Comparison of ENCODE assay signal across 24 mouse cellular contexts in the genomic region with DNA sequence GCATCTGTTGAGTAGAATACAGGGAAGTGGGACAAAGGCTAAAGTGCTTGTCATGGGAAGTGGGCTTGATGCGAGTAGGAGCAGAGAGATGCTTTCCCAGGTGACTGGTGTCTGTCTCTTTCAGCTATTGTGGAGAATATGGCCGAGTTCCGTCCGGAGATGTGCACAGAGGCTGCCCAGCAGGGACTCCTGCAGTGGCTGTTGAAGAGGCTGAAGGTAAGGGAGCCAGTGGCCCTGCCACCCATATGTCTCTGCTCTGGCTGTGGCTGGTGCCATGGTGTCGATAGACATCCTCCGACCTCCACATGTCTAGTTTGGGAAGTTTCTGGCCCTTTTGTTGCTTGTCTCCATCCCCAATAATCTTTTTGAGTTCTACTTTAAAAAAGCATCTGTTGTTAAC.
"Had no signal": no experiment of that assay in that cellular context is flagged by ENCODE, and none has a peak within 500 bp of the region (broad histone marks: within the 10 kb centered on the region; RNA-seq: fewer than 3 reads in every experiment).

No protein-coding gene starts in this region.

- H3K27me3 ChIP-seq: limb, embryonic 13.5 days; liver, embryonic 12.5 days; liver, embryonic 15.5 days; lung, embryonic 15.5 days; midbrain, embryonic 15.5 days; neural tube, embryonic 13.5 days; stomach, embryonic 15.5 days had no signal

- H3K4me2 ChIP-seq: limb, embryonic 13.5 days; liver, embryonic 12.5 days; liver, embryonic 15.5 days; lung, embryonic 15.5 days; midbrain, embryonic 11.5 days; midbrain, embryonic 15.5 days; neural tube, embryonic 13.5 days; stomach, embryonic 15.5 days had no signal

- H3K9ac ChIP-seq: limb, embryonic 13.5 days; liver, embryonic 12.5 days; liver, embryonic 15.5 days; lung, embryonic 15.5 days; midbrain, embryonic 15.5 days; neural tube, embryonic 13.5 days; stomach, embryonic 15.5 days had no signal

- H3K27ac ChIP-seq: kidney, postnatal 0 days; limb, embryonic 10.5 days; limb, embryonic 13.5 days; liver, embryonic 12.5 days; liver, embryonic 15.5 days; lung, embryonic 15.5 days; midbrain, embryonic 15.5 days; neural tube, embryonic 13.5 days; stomach, embryonic 15.5 days had no signal

- H3K4me1 ChIP-seq: lung, embryonic 15.5 days; stomach, embryonic 15.5 days had no signal

- H3K9me3 ChIP-seq: limb, embryonic 10.5 days; limb, embryonic 13.5 days; liver, embryonic 12.5 days; liver, embryonic 15.5 days; lung, embryonic 15.5 days; midbrain, embryonic 15.5 days; neural tube, embryonic 13.5 days; stomach, embryonic 15.5 days had no signal

- H3K36me3 ChIP-seq: lung, embryonic 15.5 days; midbrain, embryonic 15.5 days had no signal

- DNase-seq: kidney, adult 2 months; kidney, postnatal 36 days; layer of hippocampus, postnatal 36 days; liver; lung, adult 18-20 months; lung, postnatal 10 days; lung, postnatal 36 days; right cerebral cortex, postnatal 14 days; spleen, adult 18-20 months; thymus, adult 2 months; thymus, postnatal 14 days; thymus, postnatal 4 days had no signal

- ATAC-seq: intestine, postnatal 0 days; liver, embryonic 12.5 days had no signal

- H3K4me3 ChIP-seq: limb, embryonic 10.5 days; limb, embryonic 13.5 days; liver, embryonic 12.5 days; liver, embryonic 15.5 days; lung, embryonic 15.5 days; midbrain, embryonic 15.5 days; myocyte; neural tube, embryonic 13.5 days; stomach, embryonic 15.5 days had no signal
